Mouse (Mus musculus): ENCODE measurements around the gene Tom1l2. TPM values are rescaled to one million over a fixed set of nuclear protein-coding genes. Genes with fewer than 3 reads are reported as not detected.

Tom1l2 gene
- total RNA-seq (2023), result 10.1 and 14.1 TPM in 2 replicates

GRCm38 (mm10) chr11:60352559-60353411 is at the start of gene Tom1l2, which contains the start of gene Drc3:
Gene Tom1l2 (minus strand): TSS chr11:60352905.
Gene Drc3 (plus strand): TSS chr11:60353329.

GRCm38 (mm10) chr11:60222469-60223236 is 130.1 kb downstream of the Tom1l2 start, which contains the start of gene Srebf1:
Gene Srebf1 (minus strand): TSS chr11:60222581.

Other genes starting within 250 kb of the Tom1l2 start
- 14.4 and 26.5 TPM in 2 replicates for gene Rai1, start 247.9 kb downstream of the Tom1l2 start, total RNA-seq (2023)
- gene Srebf1, start 130.3 kb downstream of the Tom1l2 start, total RNA-seq (2023), result 66.6 and 68.9 TPM in 2 replicates
- 0.32 and 0.36 TPM in 2 replicates for gene Drc3, start 424 bp upstream of the Tom1l2 start, total RNA-seq (2023)
- 4.2 and 5.6 TPM in 2 replicates for gene Gid4, start 64.2 kb upstream of the Tom1l2 start, total RNA-seq (2023)
- 8.6 and 11.4 TPM in 2 replicates for gene Atpaf2, start 65.6 kb upstream of the Tom1l2 start, total RNA-seq (2023)
- gene Drg2, start 101.7 kb upstream of the Tom1l2 start, total RNA-seq (2023), result 29.1 and 36.8 TPM in 2 replicates
- gene Myo15, start 116.4 kb upstream of the Tom1l2 start, total RNA-seq (2023), result 0.22 and 0.29 TPM in 2 replicates
- 37.3 and 44.7 TPM in 2 replicates for gene Alkbh5, start 183.5 kb upstream of the Tom1l2 start, total RNA-seq (2023)

Measured in neutrophil, adult 65 days (primary cell).